Mouse (Mus musculus) embryonic facial prominence, embryonic 11.5 days (tissue): ENCODE data around the gene Bpifb5. TPM values are rescaled to one million over a fixed set of nuclear protein-coding genes. Genes with fewer than 3 reads are reported as not detected.
"Not testable (repeated sequence)": the region's sequence is repeated elsewhere in the genome, so short reads cannot be mapped to it uniquely, and the experiment has no call there.

Experiments used
- ATAC-seq: fragments of 200-750 bp; cut with Nextera tagmentation; replicated peaks from 2 replicates; pipeline ENCODE4 v1.8.0; 2017; ENCODE audit warnings: low read depth; ENCODE audit not compliant: insufficient number of reproducible peaks, low FRiP score, low TSS enrichment
- DNase-seq: peaks from one replicate; pipeline ENCODE4 v3.0.0-alpha.2; 2015; ENCODE audit warnings: low spot score
- H3K27ac ChIP-seq: fragments of 300-500 bp; sonication (generic); replicated peaks from 2 replicates; pipeline ENCODE4 v1.5.1; 2014; ENCODE audit warnings: mild to moderate bottlenecking, low read depth, low read length, control low read depth
- H3K27me3 ChIP-seq: fragments of 300-500 bp; sonication (generic); 2 replicates; pipeline ENCODE4 v1.6.1; 2014; ENCODE audit warnings: mild to moderate bottlenecking, low read length, moderate library complexity, mixed read lengths; ENCODE audit not compliant: control insufficient read depth, insufficient read depth
- H3K36me3 ChIP-seq: fragments of 300-500 bp; sonication (generic); replicated peaks from 2 replicates; pipeline ENCODE4 v1.6.1; 2014; ENCODE audit warnings: low read depth, mild to moderate bottlenecking, low read length, moderate library complexity, mixed read lengths; ENCODE audit not compliant: control insufficient read depth, insufficient read depth
- H3K4me1 ChIP-seq: fragments of 300-500 bp; sonication (generic); 2 replicates; pipeline ENCODE4 v1.6.1; 2014; ENCODE audit warnings: low read length, mixed read lengths; ENCODE audit not compliant: control insufficient read depth, insufficient read depth
- H3K4me2 ChIP-seq: fragments of 300-500 bp; sonication (generic); 2 replicates; pipeline ENCODE4 v1.6.1; 2014; ENCODE audit warnings: low read depth, mild to moderate bottlenecking, control low read depth, low read length, moderate library complexity
- H3K4me3 ChIP-seq: fragments of 300-500 bp; sonication (generic); 2 replicates; pipeline ENCODE4 v1.5.1; 2014; ENCODE audit warnings: low read depth, low read length, control low read depth
- H3K9ac ChIP-seq: fragments of 300-500 bp; sonication (generic); replicated peaks from 2 replicates; pipeline ENCODE4 v1.6.1; 2014; ENCODE audit warnings: mild to moderate bottlenecking, control low read depth, low read length
- H3K9me3 ChIP-seq: fragments of 300-500 bp; sonication (generic); replicated peaks from 2 replicates; pipeline ENCODE4 v1.6.1; 2016; ENCODE audit warnings: mild to moderate bottlenecking, low read length, inconsistent platforms, mixed read lengths; ENCODE audit not compliant: control insufficient read depth
- WGBS: fragments of 180-500 bp; shearing (Covaris S2); extraction: QIAGEN DNeasy Blood & Tissue Kit; methylation state at CpG from one replicate; pipeline ENCODE4 v1.1.7; 2014; 5-methylcytosine and 5-hydroxymethylcytosine counted together
- polyA plus RNA-seq: library from polyadenylated mRNA; unstranded; fragments of >200 nt; fragmentation: Nextera tagmentation; extraction: Ambion mirVana; gene quantifications from 2 replicates; pipeline ENCODE4 v1.2.1, GENCODE M21; 2014

Gene Bpifb5
- polyA plus RNA-seq = 0.29 TPM in 2 replicates

DNA sequence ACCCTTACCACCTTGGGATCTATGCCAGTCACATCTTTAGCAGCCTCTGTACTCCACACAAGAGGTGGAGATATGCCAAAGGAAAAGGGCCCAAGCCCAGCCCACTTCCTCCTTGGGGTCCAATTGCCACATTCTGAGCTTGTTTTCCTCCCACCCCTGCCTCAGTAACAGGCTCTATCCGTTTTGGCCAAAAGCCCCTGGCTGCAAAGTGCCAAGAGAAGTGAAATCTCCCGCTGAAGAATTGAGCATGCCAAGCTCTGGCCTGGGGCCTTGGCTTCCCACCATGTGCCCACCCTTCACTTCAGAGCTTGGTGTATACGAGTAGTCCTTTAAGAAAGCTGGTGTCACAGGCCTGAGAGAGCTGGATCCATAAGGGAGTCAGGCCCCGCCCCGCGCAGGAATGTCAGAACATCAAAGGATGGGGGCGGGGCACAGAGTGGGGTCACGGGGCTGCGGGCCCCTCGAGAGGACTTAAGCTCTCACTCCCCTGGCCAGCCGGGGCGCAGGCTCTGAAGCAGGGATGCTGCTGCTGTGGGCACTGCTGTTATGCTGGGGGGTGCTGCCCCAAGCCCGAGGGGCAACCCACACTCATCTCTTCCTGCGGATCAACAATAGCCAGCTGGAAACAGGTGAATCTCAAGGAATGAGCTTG lies at the start of gene Bpifb5:
TSS of gene Bpifb5 (plus strand) at position 478 of the 652 bp plus-strand sequence.
- no peak within 1 kb of the TSS for H3K4me3 ChIP-seq
- H3K27ac ChIP-seq = no peak within 1 kb of the TSS
- H3K36me3 ChIP-seq = no peaks in the 10 kb centered on the region
- peak; percentile 66 for DNase-seq
- H3K4me1 ChIP-seq = peaks cover 6% of the 10 kb centered on the region
- peak within 1 kb of the TSS; percentile 4; the same call in 1 of the 2 replicates for H3K4me2 ChIP-seq
- H3K9me3 ChIP-seq = no peaks in the 10 kb centered on the region
- no peak; the same call in 1 of the 2 replicates for ATAC-seq
- H3K27me3 ChIP-seq = no peaks in the 10 kb centered on the region
- no peak within 1 kb of the TSS for H3K9ac ChIP-seq
- 5% methylated on average over 14 of the region's 14 CpGs for WGBS

DNA sequence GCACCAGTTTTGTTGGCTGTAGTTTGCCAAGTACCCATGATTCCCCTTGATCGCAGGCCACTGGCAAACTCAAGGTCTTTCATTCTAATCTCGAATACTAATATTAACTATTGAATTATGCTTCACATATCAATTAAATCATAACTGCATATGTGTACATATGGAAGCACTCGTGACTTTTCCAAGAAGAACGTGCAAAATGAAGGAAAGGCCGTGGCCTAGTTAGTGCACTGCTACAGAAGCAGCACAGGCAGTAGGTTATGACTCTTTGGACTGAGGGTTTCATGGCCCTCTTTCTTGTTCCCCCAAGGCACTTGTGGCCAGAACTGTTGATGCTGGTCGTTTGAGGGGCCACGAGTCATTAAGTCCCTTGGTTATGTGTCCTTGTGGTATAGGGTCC lies 41.6 kb upstream of the Bpifb5 start:
- not testable (repeated sequence) for DNase-seq, H3K27ac ChIP-seq, H3K36me3 ChIP-seq, H3K4me1 ChIP-seq, H3K4me2 ChIP-seq, H3K4me3 ChIP-seq, ATAC-seq, H3K9ac ChIP-seq, H3K9me3 ChIP-seq, H3K27me3 ChIP-seq
- WGBS = 90% methylated on average over 7 of the region's 7 CpGs

DNA sequence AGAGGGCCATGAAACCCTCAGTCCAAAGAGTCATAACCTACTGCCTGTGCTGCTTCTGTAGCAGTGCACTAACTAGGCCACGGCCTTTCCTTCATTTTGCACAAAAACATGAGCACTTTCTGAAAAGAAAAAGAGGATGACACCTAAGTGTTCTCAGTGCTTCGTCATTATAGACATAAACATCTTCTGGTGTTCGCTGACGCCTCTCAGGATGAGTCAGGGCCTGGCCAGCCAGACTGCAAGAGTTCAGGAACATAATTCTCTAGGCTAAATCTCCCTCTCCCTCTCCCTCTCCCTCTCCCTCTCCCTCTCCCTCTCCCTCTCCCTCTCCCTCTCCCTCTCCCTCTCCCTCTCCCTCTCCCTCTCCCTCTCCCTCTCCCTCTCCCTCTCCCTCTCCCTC lies 40.5 kb upstream of the Bpifb5 start:
- H3K27ac ChIP-seq, H3K4me3 ChIP-seq, H3K36me3 ChIP-seq, H3K4me1 ChIP-seq, H3K9me3 ChIP-seq, H3K27me3 ChIP-seq, H3K9ac ChIP-seq, DNase-seq, H3K4me2 ChIP-seq, ATAC-seq: not testable (repeated sequence)
- WGBS = 73% methylated on average over 4 of the region's 4 CpGs

DNA sequence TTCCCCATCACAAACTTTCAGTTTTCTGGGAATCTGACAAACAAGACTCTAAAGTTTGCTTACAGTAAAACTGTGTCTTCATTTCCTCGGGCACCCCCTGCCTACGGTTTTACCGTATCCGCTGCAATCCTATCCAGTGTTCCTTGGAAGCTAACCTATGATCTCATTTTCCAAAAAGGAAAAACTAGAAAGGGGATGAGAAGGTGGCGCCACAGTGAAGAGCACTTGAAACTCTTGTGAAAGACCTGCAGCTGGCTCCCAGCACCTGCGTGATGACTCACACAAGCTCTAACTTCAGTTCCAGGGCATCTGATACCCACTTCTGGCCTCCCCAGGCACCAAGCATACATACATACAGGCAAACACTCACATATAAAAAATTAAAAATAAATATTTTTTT lies 38.2 kb upstream of the Bpifb5 start:
- Histone ChIP-seq H3K36me3 (no peaks in the 10 kb centered on the region), H3K4me2 (no peak overlapping the region), H3K9me3 (no peaks in the 10 kb centered on the region), H3K4me3 (no peak overlapping the region), H3K9ac (no peak overlapping the region), H3K4me1 (no peaks in the 10 kb centered on the region), H3K27me3 (no peaks in the 10 kb centered on the region), H3K27ac (no peak overlapping the region)
- ATAC-seq (no peak), DNase-seq (no peak)
- 85% methylated on average over 6 of the region's 6 CpGs for WGBS

DNA sequence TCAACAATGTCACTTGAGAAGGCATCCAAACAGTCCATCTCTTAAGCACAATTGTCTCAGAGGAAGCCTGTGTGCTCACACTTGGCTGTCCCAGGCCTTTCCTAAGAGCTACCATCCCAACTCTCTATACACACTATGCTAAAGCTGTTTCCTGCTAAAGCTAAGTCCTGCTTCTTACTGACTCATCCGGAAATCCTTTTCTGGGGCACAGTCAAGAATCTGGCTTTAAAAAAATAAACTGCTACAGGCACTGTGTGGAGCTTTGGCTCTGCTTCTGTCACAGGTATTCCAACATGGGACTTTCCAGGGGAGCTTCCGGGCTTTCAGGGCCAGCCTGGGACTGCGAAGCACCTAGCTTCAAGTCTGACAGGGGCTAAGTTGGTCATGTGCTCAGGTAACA lies 37.8 kb upstream of the Bpifb5 start:
- WGBS = 78% methylated on average over 3 of the region's 3 CpGs
- H3K4me1 ChIP-seq = no peaks in the 10 kb centered on the region
- H3K4me2 ChIP-seq = no peak overlapping the region
- no peak overlapping the region for H3K27ac ChIP-seq
- no peak for ATAC-seq
- no peaks in the 10 kb centered on the region for H3K9me3 ChIP-seq
- H3K9ac ChIP-seq = no peak overlapping the region
- DNase-seq = no peak
- H3K4me3 ChIP-seq = no peak overlapping the region
- no peaks in the 10 kb centered on the region for H3K27me3 ChIP-seq
- H3K36me3 ChIP-seq = no peaks in the 10 kb centered on the region

DNA sequence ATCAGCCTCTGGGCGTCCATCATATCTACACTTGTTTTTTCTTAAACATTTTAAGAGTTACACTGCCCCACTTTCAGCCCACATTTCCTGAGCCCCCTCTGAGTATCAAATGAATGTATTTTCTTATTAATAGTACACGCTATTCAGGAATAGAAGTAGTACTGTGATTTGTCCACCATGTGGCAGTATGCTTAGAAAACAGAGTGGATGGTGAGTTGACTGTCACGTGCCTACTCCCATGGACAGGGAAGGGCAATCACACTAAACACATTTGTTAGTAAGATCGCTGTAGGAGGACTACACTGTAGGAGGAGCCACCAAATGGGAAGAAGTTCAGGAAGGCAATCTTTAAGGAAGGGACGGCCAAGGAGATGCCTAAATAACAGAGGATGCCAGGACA lies 36.1 kb upstream of the Bpifb5 start:
- H3K27me3 ChIP-seq = no peaks in the 10 kb centered on the region
- H3K9me3 ChIP-seq = no peaks in the 10 kb centered on the region
- DNase-seq = peak; percentile 33
- no peak overlapping the region for H3K4me2 ChIP-seq
- ATAC-seq = no peak
- WGBS = 42% methylated on average over 5 of the region's 5 CpGs
- no peak overlapping the region for H3K9ac ChIP-seq
- H3K4me1 ChIP-seq = no peaks in the 10 kb centered on the region
- no peaks in the 10 kb centered on the region for H3K36me3 ChIP-seq
- no peak overlapping the region for H3K4me3 ChIP-seq
- H3K27ac ChIP-seq = no peak overlapping the region

DNA sequence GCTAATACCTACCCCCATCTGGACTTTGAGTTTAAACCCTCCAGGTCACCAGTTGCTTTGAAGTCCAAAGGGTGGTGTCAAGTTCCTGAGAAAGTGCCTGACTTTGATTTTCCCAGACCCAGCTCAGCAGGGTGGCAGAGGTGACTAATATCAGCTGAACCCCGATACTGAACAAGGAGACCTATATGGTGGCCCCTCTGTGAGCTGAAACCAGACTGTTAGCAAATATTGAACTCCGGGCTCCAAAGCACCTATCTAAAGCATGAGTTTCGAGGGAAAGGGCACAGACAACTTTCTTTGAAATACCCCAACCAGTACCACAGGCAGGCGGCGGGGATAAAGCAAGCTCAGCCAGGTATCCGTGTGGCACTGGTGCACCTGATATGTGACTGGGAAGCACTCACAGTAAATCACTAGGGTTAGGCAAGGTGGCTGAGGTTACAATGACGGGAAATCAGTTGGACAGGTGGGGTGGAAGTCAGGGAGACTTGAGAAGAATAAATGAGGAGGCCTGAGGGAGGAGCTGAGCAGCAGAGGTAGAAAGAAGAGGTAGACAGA lies 33.6 kb upstream of the Bpifb5 start:
- Histone ChIP-seq H3K36me3 (no peaks in the 10 kb centered on the region), H3K27me3 (no peaks in the 10 kb centered on the region), H3K9me3 (no peaks in the 10 kb centered on the region), H3K27ac (no peak overlapping the region), H3K4me3 (no peak overlapping the region), H3K9ac (no peak overlapping the region), H3K4me1 (no peaks in the 10 kb centered on the region), H3K4me2 (no peak overlapping the region)
- DNase-seq = no peak
- no peak for ATAC-seq
- 78% methylated on average over 7 of the region's 7 CpGs for WGBS

DNA sequence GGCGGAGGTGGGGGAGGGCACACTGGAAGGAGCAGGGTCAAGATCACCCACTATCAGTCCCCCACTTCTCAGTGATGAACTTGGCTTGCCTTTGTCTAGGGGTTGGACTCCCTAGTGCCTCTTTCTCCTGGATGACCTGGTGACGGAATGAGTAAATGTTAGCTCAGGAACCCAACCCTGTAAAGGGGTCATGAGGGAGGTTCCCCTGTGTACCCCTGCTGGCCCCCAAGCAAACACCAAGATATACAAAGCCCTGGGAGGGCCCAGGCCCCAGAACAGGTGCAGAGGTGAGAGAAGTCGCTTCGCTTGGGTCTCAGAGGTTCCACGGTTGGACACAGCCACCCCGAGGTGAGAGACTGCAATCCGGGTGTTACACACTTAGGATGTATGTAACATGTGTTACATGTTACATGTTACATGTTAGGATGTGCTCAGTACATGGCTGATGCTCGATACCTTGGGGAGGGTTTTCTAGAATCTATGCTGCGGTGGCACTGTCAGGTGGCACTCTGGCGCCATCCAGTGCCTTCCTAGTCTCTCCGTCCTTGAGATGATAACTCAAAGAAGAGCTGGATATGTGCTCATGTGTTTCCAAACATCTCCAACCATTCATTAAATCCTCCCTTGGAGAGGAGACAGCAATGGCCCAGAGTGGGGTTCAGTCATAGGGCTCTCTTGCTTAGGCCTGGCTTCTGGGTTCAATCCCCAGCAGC lies 32.8 kb upstream of the Bpifb5 start, which contains the start of gene Bpifb1:
TSS of gene Bpifb1 (plus strand) at position 273 of the 713 bp plus-strand sequence.
- ATAC-seq (no peak), DNase-seq (no peak)
- Histone ChIP-seq H3K27me3 (no peaks in the 10 kb centered on the region), H3K4me2 (no peak within 1 kb of the TSS), H3K27ac (no peak within 1 kb of the TSS), H3K36me3 (no peaks in the 10 kb centered on the region), H3K4me1 (no peaks in the 10 kb centered on the region), H3K9ac (no peak within 1 kb of the TSS), H3K9me3 (no peaks in the 10 kb centered on the region), H3K4me3 (no peak within 1 kb of the TSS)
- WGBS = 81% methylated on average over 11 of the region's 11 CpGs
